Mouse (Mus musculus): ENCODE measurements around the gene Stard13. TPM values are rescaled to one million over a fixed set of nuclear protein-coding genes. Genes with fewer than 3 reads are reported as not detected.

Stard13 gene
- polyA plus RNA-seq, 1 experiment, result 4.9 TPM

- H3K4me3 ChIP-seq (ENCODE audit: low read depth, low read length), result no peak overlapping the region
- H3K27ac ChIP-seq (ENCODE audit: insufficient read depth, low read depth, low read length), result no peak overlapping the region
- 79% methylated on average over 1 of the region's 1 CpGs for WGBS
- H3K36me3 ChIP-seq (ENCODE audit: control insufficient read depth, insufficient read depth, low read length), result peaks cover 16% of the 10 kb centered on the region
- no peak for TF ChIP-seq CTCF (IDR thresholded peaks at IDR 0.05; ENCODE audit: extremely low read depth, insufficient read length, insufficient replicate concordance, low read depth, low read length)
- no peak for TF ChIP-seq POLR2A (IDR thresholded peaks at IDR 0.05; ENCODE audit: low read depth, low read length)
- no peaks in the 10 kb centered on the region for H3K27me3 ChIP-seq (ENCODE audit: control insufficient read depth, insufficient read depth, low read length)
- peaks cover 3% of the 10 kb centered on the region; the same call in 1 of the 2 replicates for H3K4me1 ChIP-seq (ENCODE audit: control insufficient read depth, insufficient read depth, insufficient read length, low read length)
Measured at GRCm38 (mm10) chr5:151065228-151065627, 168.4 kb downstream of the Stard13 start.

GRCm38 (mm10) chr5:151061942-151062341, 171.7 kb downstream of the Stard13 start:
- no peaks in the 10 kb centered on the region for H3K4me1 ChIP-seq (ENCODE audit: control insufficient read depth, insufficient read depth, insufficient read length, low read length)
- peaks cover 25% of the 10 kb centered on the region for H3K36me3 ChIP-seq (ENCODE audit: control insufficient read depth, insufficient read depth, low read length)
- no peaks in the 10 kb centered on the region for H3K27me3 ChIP-seq (ENCODE audit: control insufficient read depth, insufficient read depth, low read length)
- no peak overlapping the region for H3K27ac ChIP-seq (ENCODE audit: insufficient read depth, low read depth, low read length)
- TF ChIP-seq CTCF (IDR thresholded peaks at IDR 0.05; ENCODE audit: extremely low read depth, insufficient read length, insufficient replicate concordance, low read depth, low read length) (no peak), POLR2A (IDR thresholded peaks at IDR 0.05; ENCODE audit: low read depth, low read length) (no peak)
- no peak overlapping the region for H3K4me3 ChIP-seq (ENCODE audit: low read depth, low read length)
- WGBS, result 94% methylated on average over 2 of the region's 2 CpGs

GRCm38 (mm10) chr5:151060476-151060875, 173.2 kb downstream of the Stard13 start:
- Histone ChIP-seq H3K27ac (ENCODE audit: insufficient read depth, low read depth, low read length) (no peak overlapping the region), H3K4me3 (ENCODE audit: low read depth, low read length) (no peak overlapping the region), H3K36me3 (ENCODE audit: control insufficient read depth, insufficient read depth, low read length) (peaks cover 26% of the 10 kb centered on the region), H3K4me1 (ENCODE audit: control insufficient read depth, insufficient read depth, insufficient read length, low read length) (no peaks in the 10 kb centered on the region), H3K27me3 (ENCODE audit: control insufficient read depth, insufficient read depth, low read length) (no peaks in the 10 kb centered on the region)
- TF ChIP-seq CTCF (IDR thresholded peaks at IDR 0.05; ENCODE audit: extremely low read depth, insufficient read length, insufficient replicate concordance, low read depth, low read length), result no peak
- WGBS, result 84% methylated on average over 12 of the region's 12 CpGs

- TF ChIP-seq POLR2A (IDR thresholded peaks at IDR 0.05; ENCODE audit: low read depth, low read length), result no peak
- TF ChIP-seq CTCF (IDR thresholded peaks at IDR 0.05; ENCODE audit: extremely low read depth, insufficient read length, insufficient replicate concordance, low read depth, low read length), result no peak
- Histone ChIP-seq H3K4me1 (ENCODE audit: control insufficient read depth, insufficient read depth, insufficient read length, low read length) (no peaks in the 10 kb centered on the region), H3K4me3 (ENCODE audit: low read depth, low read length) (no peak overlapping the region), H3K27ac (ENCODE audit: insufficient read depth, low read depth, low read length) (no peak overlapping the region), H3K27me3 (ENCODE audit: control insufficient read depth, insufficient read depth, low read length) (no peaks in the 10 kb centered on the region), H3K36me3 (ENCODE audit: control insufficient read depth, insufficient read depth, low read length) (peaks cover 28% of the 10 kb centered on the region)
- WGBS, result 86% methylated on average over 5 of the region's 5 CpGs
Measured at GRCm38 (mm10) chr5:151059772-151060171, 173.9 kb downstream of the Stard13 start.

GRCm38 (mm10) chr5:151059352-151059751, 174.3 kb downstream of the Stard13 start:
- Histone ChIP-seq H3K27me3 (ENCODE audit: control insufficient read depth, insufficient read depth, low read length) (no peaks in the 10 kb centered on the region), H3K27ac (ENCODE audit: insufficient read depth, low read depth, low read length) (no peak overlapping the region), H3K4me3 (ENCODE audit: low read depth, low read length) (no peak overlapping the region), H3K36me3 (ENCODE audit: control insufficient read depth, insufficient read depth, low read length) (peaks cover 28% of the 10 kb centered on the region), H3K4me1 (ENCODE audit: control insufficient read depth, insufficient read depth, insufficient read length, low read length) (no peaks in the 10 kb centered on the region)
- no peak for TF ChIP-seq CTCF (IDR thresholded peaks at IDR 0.05; ENCODE audit: extremely low read depth, insufficient read length, insufficient replicate concordance, low read depth, low read length)
- TF ChIP-seq POLR2A (IDR thresholded peaks at IDR 0.05; ENCODE audit: low read depth, low read length), result no peak
- 81% methylated on average over 10 of the region's 10 CpGs for WGBS

GRCm38 (mm10) chr5:151057716-151058115, 175.9 kb downstream of the Stard13 start:
- TF ChIP-seq CTCF (IDR thresholded peaks at IDR 0.05; ENCODE audit: extremely low read depth, insufficient read length, insufficient replicate concordance, low read depth, low read length) (no peak), POLR2A (IDR thresholded peaks at IDR 0.05; ENCODE audit: low read depth, low read length) (no peak)
- WGBS, result 88% methylated on average over 5 of the region's 5 CpGs
- no peaks in the 10 kb centered on the region for H3K27me3 ChIP-seq (ENCODE audit: control insufficient read depth, insufficient read depth, low read length)
- H3K4me1 ChIP-seq (ENCODE audit: control insufficient read depth, insufficient read depth, insufficient read length, low read length), result no peaks in the 10 kb centered on the region
- no peak overlapping the region for H3K27ac ChIP-seq (ENCODE audit: insufficient read depth, low read depth, low read length)
- H3K4me3 ChIP-seq (ENCODE audit: low read depth, low read length), result no peak overlapping the region
- H3K36me3 ChIP-seq (ENCODE audit: control insufficient read depth, insufficient read depth, low read length), result peaks cover 21% of the 10 kb centered on the region

- no peaks in the 10 kb centered on the region for H3K27me3 ChIP-seq (ENCODE audit: control insufficient read depth, insufficient read depth, low read length)
- WGBS, result 56% methylated on average over 6 of the region's 6 CpGs
- no peaks in the 10 kb centered on the region for H3K4me1 ChIP-seq (ENCODE audit: control insufficient read depth, insufficient read depth, insufficient read length, low read length)
- no peak overlapping the region for H3K4me3 ChIP-seq (ENCODE audit: low read depth, low read length)
- TF ChIP-seq CTCF (IDR thresholded peaks at IDR 0.05; ENCODE audit: extremely low read depth, insufficient read length, insufficient replicate concordance, low read depth, low read length), result no peak
- TF ChIP-seq POLR2A (IDR thresholded peaks at IDR 0.05; ENCODE audit: low read depth, low read length), result no peak
- 0 out of 2 replicates have a peak overlapping the region, but pooled peaks have one; percentile 1 for H3K27ac ChIP-seq (ENCODE audit: insufficient read depth, low read depth, low read length)
- H3K36me3 ChIP-seq (ENCODE audit: control insufficient read depth, insufficient read depth, low read length), result peaks cover 19% of the 10 kb centered on the region
Measured at GRCm38 (mm10) chr5:151056920-151057294, 176.7 kb downstream of the Stard13 start.
